Mouse (Mus musculus) stomach, embryonic 14.5 days (tissue): ENCODE results near the gene Slc25a28. TPM values are rescaled to one million over a fixed set of nuclear protein-coding genes. Genes with fewer than 3 reads are reported as not detected.

Experiments used
- ATAC-seq: fragments of 200-750 bp; cut with Nextera tagmentation; 2 replicates; pipeline ENCODE4 v1.8.0; 2017; ENCODE audit warnings: low read depth, moderate TSS enrichment; ENCODE audit not compliant: insufficient number of reproducible peaks, insufficient read depth, low FRiP score
- H3K27ac ChIP-seq: fragments of 300-500 bp; sonication (generic); 2 replicates; pipeline ENCODE4 v1.5.1; 2014; ENCODE audit warnings: mild to moderate bottlenecking, low read length, moderate library complexity, mixed read lengths
- H3K27me3 ChIP-seq: fragments of 300-500 bp; sonication (generic); 2 replicates; pipeline ENCODE4 v1.6.1; 2014; ENCODE audit warnings: low read length, control low read depth, mixed read lengths; ENCODE audit not compliant: control insufficient read depth, insufficient read depth
- H3K36me3 ChIP-seq: fragments of 300-500 bp; sonication (generic); 2 replicates; pipeline ENCODE4 v1.6.1; 2014; ENCODE audit warnings: mild to moderate bottlenecking, control low read depth, low read length, moderate library complexity, mixed read lengths; ENCODE audit not compliant: control insufficient read depth, insufficient read depth
- H3K4me1 ChIP-seq: fragments of 300-500 bp; sonication (generic); 2 replicates; pipeline ENCODE4 v1.6.1; 2014; ENCODE audit warnings: low read length, control low read depth, mixed read lengths; ENCODE audit not compliant: control insufficient read depth, insufficient read depth
- H3K4me2 ChIP-seq: fragments of 300-500 bp; sonication (generic); replicated peaks from 2 replicates; pipeline ENCODE4 v1.6.1; 2014; ENCODE audit warnings: low read depth, low read length, control low read depth
- H3K4me3 ChIP-seq: fragments of 300-500 bp; sonication (generic); 2 replicates; pipeline ENCODE4 v1.5.1; 2014; ENCODE audit warnings: low read depth, low read length, control low read depth
- H3K9ac ChIP-seq: fragments of 300-500 bp; sonication (generic); replicated peaks from 2 replicates; pipeline ENCODE4 v1.6.1; 2014; ENCODE audit warnings: low read depth, mild to moderate bottlenecking, control low read depth, low read length, moderate library complexity, mixed read lengths
- H3K9me3 ChIP-seq: fragments of 300-500 bp; sonication (generic); 2 replicates; pipeline ENCODE4 v1.6.1; 2016; ENCODE audit warnings: low read depth, low read length, control low read depth; ENCODE audit not compliant: control insufficient read depth
- WGBS: fragments of 180-500 bp; shearing (Covaris S2); extraction: QIAGEN DNeasy Blood & Tissue Kit; methylation state at CpG from one replicate; pipeline ENCODE4 v1.1.7; 2014; 5-methylcytosine and 5-hydroxymethylcytosine counted together
- polyA plus RNA-seq: library from polyadenylated mRNA; unstranded; fragments of >200 nt; fragmentation: Nextera tagmentation; extraction: Ambion mirVana; gene quantifications from 2 replicates; pipeline ENCODE4 v1.2.1, GENCODE M21; 2014

Gene Slc25a28
- polyA plus RNA-seq, 1 experiment from 2014 or later: 18.4 TPM

DNA sequence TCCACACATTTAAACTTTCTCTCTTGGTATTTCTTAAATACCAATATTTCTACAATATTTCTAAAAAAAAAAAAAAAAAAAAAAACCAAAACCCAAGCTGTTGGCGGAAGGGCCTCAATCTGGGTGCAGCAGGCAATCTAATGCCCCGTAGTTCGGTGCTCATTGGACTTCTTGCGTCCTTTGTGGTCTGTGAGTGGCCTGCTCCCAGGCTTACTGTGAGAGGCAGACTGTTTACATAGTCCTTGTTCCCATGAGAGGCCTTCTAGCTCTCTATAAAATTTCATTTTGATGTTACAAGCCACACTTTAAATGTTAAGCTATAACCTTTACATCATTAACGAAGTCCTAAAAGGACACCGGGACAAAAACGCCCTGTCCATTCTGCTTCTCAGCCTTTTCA is 33.5 kb upstream of the Slc25a28 start:
- no peak for ATAC-seq
- no peak overlapping the region for H3K27ac ChIP-seq
- 87% methylated on average over 7 of the region's 7 CpGs for WGBS
- H3K9me3 ChIP-seq: no peaks in the 10 kb centered on the region
- H3K9ac ChIP-seq: no peak overlapping the region
- peaks cover 30% of the 10 kb centered on the region for H3K36me3 ChIP-seq
- H3K4me1 ChIP-seq: no peaks in the 10 kb centered on the region
- H3K4me3 ChIP-seq: no peak overlapping the region
- H3K4me2 ChIP-seq: no peak overlapping the region
- H3K27me3 ChIP-seq: no peaks in the 10 kb centered on the region

DNA sequence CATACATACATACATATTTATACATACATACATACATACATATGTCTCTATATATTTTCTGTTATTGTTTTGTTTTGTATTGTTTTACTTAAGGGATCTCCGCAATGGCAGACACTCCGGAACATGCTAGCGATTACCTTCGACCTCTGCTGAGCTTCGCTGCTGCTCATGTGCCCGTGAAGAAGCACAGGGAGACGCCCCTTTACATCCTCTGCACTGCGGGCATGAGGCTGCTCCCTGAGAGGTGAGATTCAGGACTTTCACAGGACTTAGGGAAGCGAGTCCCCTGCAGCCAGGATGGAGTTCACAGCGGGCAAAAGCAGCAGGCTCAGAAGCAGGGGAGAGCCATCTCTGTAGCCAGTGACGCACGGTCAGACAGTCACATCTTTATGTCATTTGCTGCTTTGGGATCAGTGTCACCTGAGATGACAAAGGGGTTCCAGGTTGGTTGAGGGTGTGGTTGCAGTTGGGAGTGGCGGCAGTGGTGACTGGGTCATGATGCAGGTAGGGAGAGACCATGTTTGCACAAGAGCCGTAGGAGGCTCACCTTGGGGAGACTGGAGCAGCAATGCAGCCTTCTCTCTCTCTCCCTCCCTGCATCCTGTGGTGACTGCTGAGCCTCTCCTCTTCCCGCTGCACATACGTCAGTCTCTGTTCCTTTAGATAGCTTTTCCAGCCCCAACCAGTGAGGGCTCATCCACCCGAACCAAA is 30.3 kb upstream of the Slc25a28 start:
- Histone ChIP-seq H3K9me3 (no peaks in the 10 kb centered on the region), H3K27ac (no peak overlapping the region), H3K4me3 (no peak overlapping the region), H3K27me3 (no peaks in the 10 kb centered on the region), H3K36me3 (peaks cover 31% of the 10 kb centered on the region), H3K4me1 (no peaks in the 10 kb centered on the region), H3K9ac (no peak overlapping the region), H3K4me2 (no peak overlapping the region)
- 80% methylated on average over 17 of the region's 17 CpGs for WGBS
- no peak for ATAC-seq

DNA sequence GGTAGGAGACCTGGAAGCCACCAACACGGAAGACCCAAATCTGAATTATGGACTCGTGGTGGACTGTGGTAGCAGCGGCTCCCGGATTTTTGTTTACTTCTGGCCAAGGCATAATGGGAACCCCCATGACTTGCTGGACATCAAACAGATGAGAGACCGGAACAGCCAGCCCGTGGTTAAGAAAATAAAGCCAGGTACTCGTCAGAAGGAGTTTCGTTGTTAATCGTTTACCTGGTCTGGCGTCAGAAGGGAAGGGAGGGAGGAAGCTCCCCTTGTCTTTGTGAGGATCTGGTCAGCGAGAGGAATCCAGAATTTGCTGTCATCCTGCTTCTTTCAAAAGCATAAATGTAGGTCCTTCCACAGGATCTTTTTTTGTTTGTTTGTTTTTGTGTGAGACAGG is 29.5 kb upstream of the Slc25a28 start:
- 64% methylated on average over 11 of the region's 11 CpGs for WGBS
- Histone ChIP-seq H3K36me3 (peaks cover 34% of the 10 kb centered on the region), H3K9ac (no peak overlapping the region), H3K4me2 (no peak overlapping the region), H3K4me1 (no peaks in the 10 kb centered on the region), H3K27me3 (no peaks in the 10 kb centered on the region), H3K27ac (no peak overlapping the region), H3K4me3 (no peak overlapping the region), H3K9me3 (no peaks in the 10 kb centered on the region)
- no peak for ATAC-seq

- H3K4me2 ChIP-seq: no peak overlapping the region
- H3K36me3 ChIP-seq: peaks cover 15% of the 10 kb centered on the region
- no peaks in the 10 kb centered on the region for H3K27me3 ChIP-seq
- peaks cover 3% of the 10 kb centered on the region; the same call in 1 of the 2 replicates for H3K4me1 ChIP-seq
- no peaks in the 10 kb centered on the region for H3K9me3 ChIP-seq
- WGBS: 79% methylated on average over 6 of the region's 6 CpGs
- H3K27ac ChIP-seq: peak overlapping the region; percentile 27; the same call in 1 of the 2 replicates
- H3K4me3 ChIP-seq: no peak overlapping the region
- H3K9ac ChIP-seq: no peak overlapping the region
- no peak for ATAC-seq
Observed at GRCm38 (mm10) chr19:43699763-43700155, 25.1 kb upstream of the Slc25a28 start.

DNA sequence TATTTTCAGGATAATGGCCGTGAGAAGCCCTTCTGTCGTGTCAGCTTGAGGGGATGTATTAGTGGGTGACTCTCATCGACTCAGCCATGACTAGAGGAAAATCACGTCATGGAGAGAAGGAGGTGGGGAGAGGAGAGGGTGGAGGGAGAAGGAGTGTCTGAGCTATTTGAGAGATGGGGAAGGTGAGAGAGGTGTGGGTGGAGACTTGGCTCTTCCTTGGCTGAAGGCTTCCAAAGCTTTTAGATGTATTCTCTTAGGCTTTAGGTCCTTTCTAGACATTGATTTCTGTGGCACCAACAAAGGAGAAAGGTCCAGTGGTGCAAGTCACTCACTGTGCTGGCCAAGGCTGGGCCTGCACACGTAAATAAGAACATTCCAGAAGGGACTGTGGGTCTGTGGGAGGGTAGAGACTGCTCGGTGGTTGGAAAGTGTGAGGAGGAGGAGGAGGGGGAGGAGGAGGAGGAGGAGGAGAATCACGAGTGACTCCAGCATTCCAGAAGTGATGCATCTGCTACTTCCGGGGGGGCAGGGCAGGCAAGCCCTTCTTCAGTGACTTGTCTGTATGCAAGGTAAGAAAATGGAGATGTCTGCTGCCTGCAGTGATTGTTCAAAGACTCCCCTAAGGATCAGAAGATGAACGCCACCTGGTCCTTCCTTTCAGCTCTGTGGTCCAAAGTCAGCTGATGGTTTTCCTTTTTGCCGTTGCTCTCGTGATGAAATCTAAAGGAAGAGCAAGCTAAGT is 24.5 kb upstream of the Slc25a28 start:
- H3K9ac ChIP-seq: no peak overlapping the region
- no peak for ATAC-seq
- no peak overlapping the region for H3K4me3 ChIP-seq
- H3K27ac ChIP-seq: no peak overlapping the region
- no peak overlapping the region for H3K4me2 ChIP-seq
- H3K9me3 ChIP-seq: no peaks in the 10 kb centered on the region
- peaks cover 9% of the 10 kb centered on the region for H3K36me3 ChIP-seq
- WGBS: 50% methylated on average over 11 of the region's 11 CpGs
- peaks cover 3% of the 10 kb centered on the region; the same call in 1 of the 2 replicates for H3K4me1 ChIP-seq
- H3K27me3 ChIP-seq: no peaks in the 10 kb centered on the region

DNA sequence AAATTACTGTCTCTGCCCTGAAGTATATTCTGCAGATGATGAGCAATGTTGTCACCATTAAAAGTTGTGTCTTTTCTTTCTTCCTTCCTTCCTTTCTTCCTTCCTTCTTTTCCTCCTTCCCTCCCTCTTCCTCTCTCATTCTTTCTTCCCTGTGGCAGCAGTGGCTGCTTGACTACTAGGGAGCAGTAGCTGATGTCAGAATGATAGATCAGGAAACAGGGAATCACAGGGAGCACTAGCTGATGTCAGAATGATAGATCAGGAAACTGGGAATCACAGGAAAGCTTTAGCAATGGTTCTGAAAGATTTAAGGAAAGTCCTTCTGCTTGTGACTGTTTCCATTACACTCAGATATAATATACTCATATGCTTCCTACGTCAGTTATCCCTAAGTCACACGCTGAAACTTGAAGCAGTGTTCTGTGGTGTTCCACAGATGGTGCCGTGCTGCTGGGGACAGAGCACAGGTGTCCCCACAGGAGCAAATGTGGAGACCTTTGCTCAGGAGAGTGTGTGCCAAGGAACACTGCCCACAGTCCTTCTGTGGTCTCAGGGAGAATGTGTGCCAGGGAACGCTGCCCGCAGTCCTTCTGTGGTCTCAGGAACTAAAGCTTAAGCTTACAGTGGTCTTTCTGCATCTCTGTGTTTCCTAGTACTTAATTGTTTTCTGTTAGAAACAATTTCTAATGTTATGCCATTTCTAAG is 23.1 kb upstream of the Slc25a28 start:
- WGBS: 88% methylated on average over 5 of the region's 5 CpGs
- Histone ChIP-seq H3K27ac (no peak overlapping the region), H3K4me1 (peaks cover 3% of the 10 kb centered on the region; the same call in 1 of the 2 replicates), H3K27me3 (no peaks in the 10 kb centered on the region), H3K9me3 (no peaks in the 10 kb centered on the region), H3K36me3 (peaks cover 7% of the 10 kb centered on the region), H3K4me2 (no peak overlapping the region), H3K9ac (no peak overlapping the region), H3K4me3 (no peak overlapping the region)
- no peak for ATAC-seq

DNA sequence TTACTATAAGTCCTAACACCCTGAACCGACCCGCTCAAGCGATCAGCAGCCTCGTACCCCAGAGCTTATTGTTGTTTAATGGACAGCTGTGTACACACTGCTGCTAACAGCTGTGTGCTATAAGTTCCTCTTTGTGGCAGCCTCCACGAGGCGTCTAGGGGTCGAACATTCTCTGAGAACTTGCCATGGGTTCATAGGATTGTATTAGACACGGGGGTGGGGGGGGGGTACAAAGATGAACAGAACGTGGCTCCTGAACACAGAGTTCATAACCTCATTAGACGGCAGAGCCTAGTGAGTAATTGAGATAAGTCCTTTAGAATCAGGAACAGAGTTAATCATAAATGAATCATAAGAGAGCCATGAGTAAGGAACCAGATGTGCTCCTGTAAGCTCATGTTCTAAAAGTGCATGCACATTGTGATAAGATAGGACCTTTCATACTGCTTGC is 20.9 kb upstream of the Slc25a28 start:
- Histone ChIP-seq H3K27me3 (no peaks in the 10 kb centered on the region), H3K4me3 (no peak overlapping the region), H3K9me3 (no peaks in the 10 kb centered on the region), H3K27ac (no peak overlapping the region), H3K4me1 (peaks cover 3% of the 10 kb centered on the region; the same call in 1 of the 2 replicates), H3K4me2 (no peak overlapping the region), H3K9ac (no peak overlapping the region), H3K36me3 (peaks cover 17% of the 10 kb centered on the region)
- ATAC-seq: peak; percentile 75; the same call in 1 of the 2 replicates
- WGBS: 46% methylated on average over 10 of the region's 10 CpGs

GRCm38 (mm10) chr19:43692815-43693214 is 18.1 kb upstream of the Slc25a28 start:
- Histone ChIP-seq H3K4me2 (no peak overlapping the region), H3K4me3 (no peak overlapping the region), H3K9me3 (no peaks in the 10 kb centered on the region), H3K9ac (no peak overlapping the region), H3K36me3 (peaks cover 10% of the 10 kb centered on the region; the same call in 1 of the 2 replicates), H3K4me1 (0 out of 2 replicates have a peak, but pooled peaks cover 6% of the 10 kb centered on the region), H3K27me3 (no peaks in the 10 kb centered on the region), H3K27ac (no peak overlapping the region)
- ATAC-seq: no peak
- 92% methylated on average over 14 of the region's 14 CpGs for WGBS
